Mouse (Mus musculus): ENCODE data around the gene Cd93.

The Cd93 gene

GRCm38 (mm10) chr2:148442172-148442571, 1.2 kb downstream of the Cd93 start:
- no peak for DNase-seq (ENCODE audit: low spot score)

GRCm38 (mm10) chr2:148441421-148441820, 1.9 kb downstream of the Cd93 start:
- no peak for DNase-seq (ENCODE audit: low spot score)

GRCm38 (mm10) chr2:148439691-148440276, 3.6 kb downstream of the Cd93 start:
- DNase-seq (ENCODE audit: low spot score): no peak

- no peak for DNase-seq (ENCODE audit: low spot score)
These were observed 7.1 kb downstream of the Cd93 start for GRCm38 (mm10) chr2:148436285-148436684.

GRCm38 (mm10) chr2:148432346-148432745, 11.0 kb downstream of the Cd93 start:
- no peak for DNase-seq (ENCODE audit: low spot score)

- no peak for DNase-seq (ENCODE audit: low spot score)
These were observed 12.4 kb downstream of the Cd93 start for GRCm38 (mm10) chr2:148430941-148431340.

- no peak for DNase-seq (ENCODE audit: low spot score)
These were observed 14.3 kb downstream of the Cd93 start for GRCm38 (mm10) chr2:148429001-148429505.

- no peak for DNase-seq (ENCODE audit: low spot score)
These were observed 14.8 kb downstream of the Cd93 start for GRCm38 (mm10) chr2:148428523-148428922.

- DNase-seq (ENCODE audit: low spot score): no peak
These were observed 15.8 kb downstream of the Cd93 start for GRCm38 (mm10) chr2:148427553-148427952.

GRCm38 (mm10) chr2:148425709-148426382, 17.5 kb downstream of the Cd93 start:
- no peak for DNase-seq (ENCODE audit: low spot score)

GRCm38 (mm10) chr2:148421706-148422105, 21.7 kb downstream of the Cd93 start:
- DNase-seq (ENCODE audit: low spot score): no peak

GRCm38 (mm10) chr2:148421112-148421511, 22.3 kb downstream of the Cd93 start:
- no peak for DNase-seq (ENCODE audit: low spot score)

- no peak for DNase-seq (ENCODE audit: low spot score)
These were observed 23.6 kb downstream of the Cd93 start for GRCm38 (mm10) chr2:148419776-148420175.

GRCm38 (mm10) chr2:148419151-148419550, 24.2 kb downstream of the Cd93 start:
- no peak for DNase-seq (ENCODE audit: low spot score)

GRCm38 (mm10) chr2:148409821-148410220, 33.5 kb downstream of the Cd93 start:
- no peak for DNase-seq (ENCODE audit: low spot score)

GRCm38 (mm10) chr2:148409141-148409540, 34.2 kb downstream of the Cd93 start:
- DNase-seq (ENCODE audit: low spot score): peak; percentile 79

- no peak for DNase-seq (ENCODE audit: low spot score)
These were observed 34.6 kb downstream of the Cd93 start for GRCm38 (mm10) chr2:148408761-148409120.

- peak; percentile 64 for DNase-seq (ENCODE audit: low spot score)
These were observed 35.2 kb downstream of the Cd93 start, which contains the start of gene Thbd for GRCm38 (mm10) chr2:148407870-148408760. TSS of gene Thbd (minus strand) at chr2:148408188.

- peak; percentile 37 for DNase-seq (ENCODE audit: low spot score)
These were observed 36.1 kb downstream of the Cd93 start for GRCm38 (mm10) chr2:148406971-148407869.

GRCm38 (mm10) chr2:148406160-148406970, 37.0 kb downstream of the Cd93 start:
- DNase-seq (ENCODE audit: low spot score): peak; percentile 41

GRCm38 (mm10) chr2:148404906-148405305, 38.5 kb downstream of the Cd93 start:
- DNase-seq (ENCODE audit: low spot score): no peak
